Mouse (Mus musculus): Measurements from ENCODE around the gene Anp32a.

The Anp32a gene

GRCm38 (mm10) chr9:62365326-62366080, 24.4 kb downstream of the Anp32a start:
- in situ Hi-C loops (cut with MboI; ENCODE audit: low pct_unique_long_range_greater_than_20kb in 1 of 2, low sequenced_read_pairs in 2 of 2, unreplicated experiment in 1 of 2): no loop called here

GRCm38 (mm10) chr9:62366478-62367458, 25.7 kb downstream of the Anp32a start:
- in situ Hi-C loops (cut with MboI; ENCODE audit: low pct_unique_long_range_greater_than_20kb in 1 of 2, low sequenced_read_pairs in 2 of 2, unreplicated experiment in 1 of 2): no loop called here

GRCm38 (mm10) chr9:62367510-62368071, 26.5 kb downstream of the Anp32a start:
- in situ Hi-C loops (cut with MboI; ENCODE audit: low pct_unique_long_range_greater_than_20kb in 1 of 2, low sequenced_read_pairs in 2 of 2, unreplicated experiment in 1 of 2): no loop called here

DNA sequence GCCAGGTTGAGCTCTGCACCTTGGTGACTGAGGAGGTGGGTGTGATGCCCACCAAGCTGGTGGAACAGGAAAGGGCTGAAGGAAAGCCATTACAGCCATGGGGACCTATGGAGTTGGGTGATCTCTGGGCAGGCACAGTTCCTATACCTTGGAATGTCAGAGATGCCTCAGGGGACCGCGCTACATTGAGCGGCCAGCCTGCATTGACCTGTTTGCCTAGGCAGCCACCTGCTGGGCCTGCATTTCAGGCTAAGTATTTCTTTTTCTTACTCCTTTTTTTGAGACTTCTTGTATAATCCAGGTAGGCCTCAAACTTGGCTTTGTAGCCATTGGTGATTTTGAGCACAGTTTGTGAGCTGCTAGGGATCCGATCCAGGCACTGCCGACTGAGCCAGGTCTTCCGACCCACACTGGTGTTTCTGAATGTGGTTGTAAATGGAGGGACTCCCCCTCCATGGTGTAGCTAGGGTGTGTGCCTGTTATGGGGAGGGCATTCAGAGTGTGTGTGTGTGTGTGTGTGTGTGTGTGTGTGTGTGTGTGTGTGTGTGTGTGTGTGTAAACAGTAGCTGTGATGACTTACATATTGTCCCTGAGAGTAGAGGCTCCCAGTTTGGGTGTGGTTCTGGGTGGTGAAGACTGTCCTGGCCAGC, 27.3 kb downstream of the Anp32a start:
- in situ Hi-C loops (cut with MboI; ENCODE audit: low pct_unique_long_range_greater_than_20kb in 1 of 2, low sequenced_read_pairs in 2 of 2, unreplicated experiment in 1 of 2): no loop called here

GRCm38 (mm10) chr9:62369172-62369571, 28.1 kb downstream of the Anp32a start:
- in situ Hi-C loops (cut with MboI; ENCODE audit: low pct_unique_long_range_greater_than_20kb in 1 of 2, low sequenced_read_pairs in 2 of 2, unreplicated experiment in 1 of 2): no loop called here

DNA sequence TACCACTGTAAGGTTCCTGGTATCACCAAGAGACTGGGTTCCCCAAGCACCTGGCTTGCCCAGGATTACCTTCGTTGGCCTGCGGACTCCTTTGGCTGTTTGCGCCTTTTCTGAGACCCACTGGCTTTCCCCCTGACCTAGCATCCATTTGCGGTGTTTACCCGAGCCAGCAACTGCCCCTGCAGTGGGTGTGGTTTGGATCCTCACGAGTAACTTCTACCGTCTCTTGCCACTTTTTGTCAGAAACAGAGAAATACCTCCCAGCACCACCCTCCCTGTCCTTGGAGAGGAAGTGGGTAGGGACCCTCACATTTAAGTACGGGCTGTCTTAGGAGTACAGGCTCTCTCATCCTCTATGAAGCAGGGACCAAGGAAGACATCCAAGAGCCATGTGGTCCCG, 29.1 kb downstream of the Anp32a start:
- in situ Hi-C loops (cut with MboI; ENCODE audit: low pct_unique_long_range_greater_than_20kb in 1 of 2, low sequenced_read_pairs in 2 of 2, unreplicated experiment in 1 of 2): no loop called here

- in situ Hi-C loops (cut with MboI; ENCODE audit: low pct_unique_long_range_greater_than_20kb in 1 of 2, low sequenced_read_pairs in 2 of 2, unreplicated experiment in 1 of 2): no loop called here
These were observed 29.7 kb downstream of the Anp32a start for GRCm38 (mm10) chr9:62370648-62371280.

DNA sequence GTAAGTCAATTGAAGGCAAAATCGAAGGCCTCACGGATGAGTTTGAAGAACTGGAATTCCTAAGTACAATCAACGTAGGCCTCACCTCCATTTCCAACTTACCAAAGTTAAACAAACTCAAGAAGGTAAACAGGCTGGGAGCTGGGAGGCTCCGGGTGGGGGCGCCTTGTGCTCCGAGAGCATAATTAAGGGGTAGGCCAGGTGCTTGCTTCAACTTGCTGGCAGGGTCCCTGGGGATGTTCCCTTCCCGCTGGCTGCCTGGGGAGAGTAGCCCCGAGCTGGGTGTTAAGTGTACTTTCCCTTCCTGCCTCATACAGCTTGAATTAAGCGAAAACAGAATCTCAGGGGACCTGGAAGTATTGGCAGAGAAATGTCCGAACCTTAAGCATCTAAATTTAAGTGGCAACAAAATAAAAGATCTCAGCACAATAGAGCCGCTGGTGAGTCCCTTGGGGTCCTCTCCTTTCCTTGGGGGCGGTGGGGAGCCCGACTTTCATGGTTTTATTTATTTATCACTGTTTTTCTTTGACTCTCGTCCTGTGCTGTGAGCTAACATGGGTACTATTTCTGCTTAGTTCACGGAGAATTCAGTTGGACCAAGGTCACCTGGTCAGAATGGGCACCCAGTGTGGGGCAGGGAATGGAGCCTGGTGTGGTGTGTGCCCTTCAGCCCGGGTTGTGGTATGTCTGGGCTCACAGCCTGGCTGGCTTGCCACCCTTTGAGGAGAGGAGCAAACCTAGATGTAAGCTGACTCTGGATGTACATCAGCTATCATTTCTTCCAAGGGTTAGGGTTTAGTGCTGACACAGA, 30.9 kb downstream of the Anp32a start:
- in situ Hi-C loops (cut with MboI; ENCODE audit: low pct_unique_long_range_greater_than_20kb in 1 of 2, low sequenced_read_pairs in 2 of 2, unreplicated experiment in 1 of 2): no loop called here

DNA sequence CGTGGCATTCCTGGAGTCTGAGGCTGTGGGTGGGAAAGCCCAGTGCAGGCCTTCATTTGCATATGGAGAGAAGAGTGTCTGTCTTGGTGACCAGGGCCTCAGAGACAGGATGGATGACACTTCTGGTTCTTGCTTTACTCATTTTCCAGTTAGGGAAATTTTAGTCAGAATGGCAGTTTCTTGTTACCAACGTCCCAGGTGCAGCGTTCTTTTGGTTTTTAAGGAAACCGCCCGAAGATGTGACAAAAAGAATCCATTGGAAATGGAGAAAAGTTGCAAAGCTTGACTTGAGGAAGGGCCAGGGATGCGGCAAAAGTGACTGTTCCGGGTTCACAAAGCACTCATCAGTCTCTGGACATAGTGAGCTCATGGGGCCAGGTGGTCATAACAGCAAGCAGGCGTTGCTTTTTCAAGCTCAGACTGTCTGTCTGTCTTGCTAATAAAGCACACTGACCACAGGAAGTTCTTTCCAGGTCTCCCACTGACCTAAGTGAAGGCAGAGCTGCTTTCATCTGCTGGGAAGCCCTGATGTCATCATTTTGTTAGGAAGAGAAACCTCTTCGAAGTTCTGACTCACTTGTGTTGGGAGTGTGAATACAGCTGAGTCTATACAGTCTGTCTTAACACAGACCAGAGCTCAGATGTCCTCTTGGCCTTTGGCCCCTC, 31.6 kb downstream of the Anp32a start:
- in situ Hi-C loops (cut with MboI; ENCODE audit: low pct_unique_long_range_greater_than_20kb in 1 of 2, low sequenced_read_pairs in 2 of 2, unreplicated experiment in 1 of 2): no loop called here

GRCm38 (mm10) chr9:62373222-62374123, 32.4 kb downstream of the Anp32a start:
- in situ Hi-C loops (cut with MboI; ENCODE audit: low pct_unique_long_range_greater_than_20kb in 1 of 2, low sequenced_read_pairs in 2 of 2, unreplicated experiment in 1 of 2): no loop called here

- in situ Hi-C loops (cut with MboI; ENCODE audit: low pct_unique_long_range_greater_than_20kb in 1 of 2, low sequenced_read_pairs in 2 of 2, unreplicated experiment in 1 of 2): no loop called here
These were observed 33.2 kb downstream of the Anp32a start for GRCm38 (mm10) chr9:62374276-62374675.

- in situ Hi-C loops (cut with MboI; ENCODE audit: low pct_unique_long_range_greater_than_20kb in 1 of 2, low sequenced_read_pairs in 2 of 2, unreplicated experiment in 1 of 2): no loop called here
These were observed 36.8 kb downstream of the Anp32a start for GRCm38 (mm10) chr9:62377897-62378296.

GRCm38 (mm10) chr9:62380351-62380750, 39.3 kb downstream of the Anp32a start:
- in situ Hi-C loops (cut with MboI; ENCODE audit: low pct_unique_long_range_greater_than_20kb in 1 of 2, low sequenced_read_pairs in 2 of 2, unreplicated experiment in 1 of 2): no loop called here

DNA sequence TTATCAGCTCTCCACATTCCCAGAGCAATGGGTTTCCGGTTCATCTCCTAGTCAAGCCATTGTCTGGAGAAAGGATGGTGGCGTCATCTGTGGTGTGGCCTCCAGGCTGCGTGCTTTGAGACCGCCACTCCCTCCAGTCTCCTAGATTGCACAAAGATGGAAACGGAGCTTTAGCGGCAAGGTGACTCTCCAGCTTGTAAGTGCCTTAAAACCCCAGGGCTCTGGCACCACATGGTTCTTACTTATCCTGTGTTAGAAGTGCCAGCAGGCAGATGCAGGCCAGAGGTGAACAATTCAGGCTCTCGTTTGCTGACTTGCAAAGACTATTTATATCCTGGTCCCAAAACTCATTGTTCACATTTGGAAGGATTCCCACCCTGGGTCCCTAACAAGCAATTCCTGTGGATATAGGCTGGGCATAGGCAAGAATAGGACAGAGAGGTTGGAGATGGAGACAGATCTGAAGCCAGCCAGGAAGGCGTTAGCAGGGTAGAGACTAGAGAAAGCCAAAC, 40.4 kb downstream of the Anp32a start:
- in situ Hi-C loops (cut with MboI; ENCODE audit: low pct_unique_long_range_greater_than_20kb in 1 of 2, low sequenced_read_pairs in 2 of 2, unreplicated experiment in 1 of 2): no loop called here

GRCm38 (mm10) chr9:62382519-62383084, 41.5 kb downstream of the Anp32a start:
- in situ Hi-C loops (cut with MboI; ENCODE audit: low pct_unique_long_range_greater_than_20kb in 1 of 2, low sequenced_read_pairs in 2 of 2, unreplicated experiment in 1 of 2): no loop called here

DNA sequence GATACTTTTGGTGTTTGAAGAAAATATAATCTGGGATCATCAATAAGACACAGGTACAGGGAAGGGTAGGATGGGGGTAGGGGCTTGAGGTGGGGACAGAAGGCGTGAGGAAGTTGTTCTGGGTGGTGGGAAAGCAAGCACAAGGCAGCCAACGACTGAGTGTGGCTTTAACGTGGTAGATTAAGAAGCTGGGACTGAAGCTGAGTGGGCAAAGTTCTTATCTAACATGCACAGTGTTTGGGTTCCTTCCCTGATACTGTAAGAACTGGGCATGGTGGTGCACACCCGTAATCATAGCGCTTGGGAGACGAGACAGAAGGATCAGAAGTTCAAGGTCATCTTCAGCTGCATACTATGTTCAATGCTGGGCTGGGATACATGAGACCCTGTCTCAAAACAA, 44.0 kb downstream of the Anp32a start:
- in situ Hi-C loops (cut with MboI; ENCODE audit: low pct_unique_long_range_greater_than_20kb in 1 of 2, low sequenced_read_pairs in 2 of 2, unreplicated experiment in 1 of 2): no loop called here
